Mouse (Mus musculus) thymus, adult 2 months (tissue): ENCODE results near the gene Gm28035.

Experiments
- CTCF ChIP-seq: fragments of 200-500 bp; IDR thresholded peaks from 2 replicates; pipeline ENCODE4 v1.5.1; 2012; ENCODE audit warnings: mild to moderate bottlenecking, control low read depth, low read length, moderate library complexity, borderline replicate concordance; ENCODE audit not compliant: control insufficient read depth, poor library complexity, insufficient read depth; ENCODE audit errors: extremely low read depth
- POLR2A ChIP-seq: fragments of 200-500 bp; IDR thresholded peaks from 2 replicates; pipeline ENCODE4 v1.6.1; 2012; ENCODE audit warnings: mild to moderate bottlenecking, low read length, control low read depth, moderate library complexity; ENCODE audit not compliant: control insufficient read depth, poor library complexity, insufficient read depth; ENCODE audit errors: extremely low read depth

- TF ChIP-seq CTCF (no peak), POLR2A (no peak)
Observed at GRCm38 (mm10) chr2:30235593-30235992, 4.8 kb upstream of the Gm28035 start.
